Mouse (Mus musculus): ENCODE measurements around the gene Aif1l. TPM values are rescaled to one million over a fixed set of nuclear protein-coding genes. Genes with fewer than 3 reads are reported as not detected.
A peak's percentile ranks its signal among the peaks of the same experiment; 100 is the strongest.

Aif1l gene
- total RNA-seq, 1 experiment, result 48.5 TPM

DNA sequence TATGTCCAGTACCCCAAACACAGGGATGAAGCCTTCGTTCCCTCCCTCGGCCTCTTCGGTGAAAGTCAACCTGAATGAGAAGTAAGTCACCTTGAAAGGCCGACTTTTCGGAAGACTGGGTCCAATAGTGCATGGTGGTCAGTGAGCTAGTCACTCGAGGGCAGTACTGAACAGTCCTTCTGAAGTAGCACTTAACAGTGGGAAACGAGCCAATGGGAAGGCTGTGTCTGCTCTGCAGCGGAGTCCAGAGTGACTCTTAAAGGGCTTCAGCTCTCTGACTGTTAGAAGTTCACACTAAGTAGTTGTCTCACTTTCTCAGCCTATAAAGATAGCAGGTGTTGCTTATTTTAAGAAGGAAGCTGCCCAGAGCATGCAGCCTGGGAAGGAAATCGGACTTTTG lies 45.0 kb downstream of the Aif1l start:
- H3K4me1 ChIP-seq (ENCODE audit: control insufficient read depth in 2 of 2, insufficient read depth in 2 of 2, low read length in 2 of 2, poor library complexity in 1 of 2), result no peaks in the 10 kb centered on the region
- in situ Hi-C loops (cut with MboI; ENCODE audit: low sequenced_read_pairs in 2 of 2, unreplicated experiment in 2 of 2), result no loop called here
- H3K27ac ChIP-seq (ENCODE audit: insufficient read depth, low read depth, low read length, poor library complexity, severe bottlenecking), result no peak overlapping the region
- H3K4me3 ChIP-seq (ENCODE audit: insufficient read depth in 1 of 2, low read depth in 1 of 2, low read length in 2 of 2, poor library complexity in 1 of 2, severe bottlenecking in 1 of 2), result no peak overlapping the region
- no peak overlapping the region for H3K9ac ChIP-seq (ENCODE audit: insufficient read depth, low read depth, low read length, poor library complexity, severe bottlenecking)
- no peak for DNase-seq (ENCODE audit: low read depth, low spot score)
- no peak for TF ChIP-seq MAFK (IDR thresholded peaks at IDR 0.05; ENCODE audit: insufficient read depth, low read depth, low read length)
- TF ChIP-seq ZNF384 (IDR thresholded peaks at IDR 0.05; ENCODE audit: low read depth, low read length), result no peak
- TF ChIP-seq ZC3H11A (IDR thresholded peaks at IDR 0.05; ENCODE audit: borderline replicate concordance, low read depth, low read length), result no peak
- no peak for TF ChIP-seq CHD2 (IDR thresholded peaks at IDR 0.05; ENCODE audit: low read depth, low read length)
- no peaks in the 10 kb centered on the region for H3K9me3 ChIP-seq (ENCODE audit: control insufficient read depth, insufficient read depth, low read depth, low read length)
- H3K36me3 ChIP-seq (ENCODE audit: control insufficient read depth, insufficient read depth, low read length, poor library complexity, severe bottlenecking), result peaks cover 61% of the 10 kb centered on the region

GRCm38 (mm10) chr2:31996060-31996459 lies 46.1 kb downstream of the Aif1l start:
- no peak for TF ChIP-seq ZC3H11A (IDR thresholded peaks at IDR 0.05; ENCODE audit: borderline replicate concordance, low read depth, low read length)
- TF ChIP-seq MAFK (IDR thresholded peaks at IDR 0.05; ENCODE audit: insufficient read depth, low read depth, low read length), result no peak
- no peak for TF ChIP-seq CHD2 (IDR thresholded peaks at IDR 0.05; ENCODE audit: low read depth, low read length)
- TF ChIP-seq HCFC1 (IDR thresholded peaks at IDR 0.05; ENCODE audit: borderline replicate concordance, insufficient read depth, low read length), result no peak
- no peak for TF ChIP-seq ZNF384 (IDR thresholded peaks at IDR 0.05; ENCODE audit: low read depth, low read length)
- H3K27ac ChIP-seq (ENCODE audit: insufficient read depth, low read depth, low read length, poor library complexity, severe bottlenecking), result no peak overlapping the region
- no peak overlapping the region for H3K9ac ChIP-seq (ENCODE audit: insufficient read depth, low read depth, low read length, poor library complexity, severe bottlenecking)
- peaks cover 54% of the 10 kb centered on the region for H3K36me3 ChIP-seq (ENCODE audit: control insufficient read depth, insufficient read depth, low read length, poor library complexity, severe bottlenecking)
- no peak for DNase-seq (ENCODE audit: low read depth, low spot score)
- no peak overlapping the region for H3K4me3 ChIP-seq (ENCODE audit: insufficient read depth in 1 of 2, low read depth in 1 of 2, low read length in 2 of 2, poor library complexity in 1 of 2, severe bottlenecking in 1 of 2)
- H3K9me3 ChIP-seq (ENCODE audit: control insufficient read depth, insufficient read depth, low read depth, low read length), result no peaks in the 10 kb centered on the region
- in situ Hi-C loops (cut with MboI; ENCODE audit: low sequenced_read_pairs in 2 of 2, unreplicated experiment in 2 of 2), result no loop called here
- no peaks in the 10 kb centered on the region for H3K4me1 ChIP-seq (ENCODE audit: control insufficient read depth in 2 of 2, insufficient read depth in 2 of 2, low read length in 2 of 2, poor library complexity in 1 of 2)

- H3K4me3 ChIP-seq (ENCODE audit: insufficient read depth in 1 of 2, low read depth in 1 of 2, low read length in 2 of 2, poor library complexity in 1 of 2, severe bottlenecking in 1 of 2), result no peak overlapping the region
- no peak overlapping the region for H3K9ac ChIP-seq (ENCODE audit: insufficient read depth, low read depth, low read length, poor library complexity, severe bottlenecking)
- no peak for DNase-seq (ENCODE audit: low read depth, low spot score)
- no peaks in the 10 kb centered on the region for H3K9me3 ChIP-seq (ENCODE audit: control insufficient read depth, insufficient read depth, low read depth, low read length)
- TF ChIP-seq ZC3H11A (IDR thresholded peaks at IDR 0.05; ENCODE audit: borderline replicate concordance, low read depth, low read length) (no peak), MAFK (IDR thresholded peaks at IDR 0.05; ENCODE audit: insufficient read depth, low read depth, low read length) (no peak), HCFC1 (IDR thresholded peaks at IDR 0.05; ENCODE audit: borderline replicate concordance, insufficient read depth, low read length) (no peak), CHD2 (IDR thresholded peaks at IDR 0.05; ENCODE audit: low read depth, low read length) (no peak)
- H3K36me3 ChIP-seq (ENCODE audit: control insufficient read depth, insufficient read depth, low read length, poor library complexity, severe bottlenecking), result peaks cover 49% of the 10 kb centered on the region
- in situ Hi-C loops (cut with MboI; ENCODE audit: low sequenced_read_pairs in 2 of 2, unreplicated experiment in 2 of 2), result no loop called here
- H3K4me1 ChIP-seq (ENCODE audit: control insufficient read depth in 2 of 2, insufficient read depth in 2 of 2, low read length in 2 of 2, poor library complexity in 1 of 2), result no peaks in the 10 kb centered on the region
- no peak overlapping the region for H3K27ac ChIP-seq (ENCODE audit: insufficient read depth, low read depth, low read length, poor library complexity, severe bottlenecking)
These were observed 47.6 kb downstream of the Aif1l start for GRCm38 (mm10) chr2:31997539-31997938.

- Histone ChIP-seq H3K9me3 (ENCODE audit: control insufficient read depth, insufficient read depth, low read depth, low read length) (no peaks in the 10 kb centered on the region), H3K36me3 (ENCODE audit: control insufficient read depth, insufficient read depth, low read length, poor library complexity, severe bottlenecking) (peaks cover 56% of the 10 kb centered on the region), H3K27ac (ENCODE audit: insufficient read depth, low read depth, low read length, poor library complexity, severe bottlenecking) (no peak overlapping the region), H3K9ac (ENCODE audit: insufficient read depth, low read depth, low read length, poor library complexity, severe bottlenecking) (no peak overlapping the region), H3K4me1 (ENCODE audit: control insufficient read depth in 2 of 2, insufficient read depth in 2 of 2, low read length in 2 of 2, poor library complexity in 1 of 2) (no peaks in the 10 kb centered on the region), H3K4me3 (ENCODE audit: insufficient read depth in 1 of 2, low read depth in 1 of 2, low read length in 2 of 2, poor library complexity in 1 of 2, severe bottlenecking in 1 of 2) (no peak overlapping the region)
- in situ Hi-C loops (cut with MboI; ENCODE audit: low sequenced_read_pairs in 2 of 2, unreplicated experiment in 2 of 2), result no loop called here
- no peak for DNase-seq (ENCODE audit: low read depth, low spot score)
- no peak for TF ChIP-seq MAFK (IDR thresholded peaks at IDR 0.05; ENCODE audit: insufficient read depth, low read depth, low read length)
- TF ChIP-seq ZNF384 (IDR thresholded peaks at IDR 0.05; ENCODE audit: low read depth, low read length), result peak; percentile 41; the same call in 1 of the 2 replicates
These were observed 48.5 kb downstream of the Aif1l start for GRCm38 (mm10) chr2:31998443-31998842.

DNA sequence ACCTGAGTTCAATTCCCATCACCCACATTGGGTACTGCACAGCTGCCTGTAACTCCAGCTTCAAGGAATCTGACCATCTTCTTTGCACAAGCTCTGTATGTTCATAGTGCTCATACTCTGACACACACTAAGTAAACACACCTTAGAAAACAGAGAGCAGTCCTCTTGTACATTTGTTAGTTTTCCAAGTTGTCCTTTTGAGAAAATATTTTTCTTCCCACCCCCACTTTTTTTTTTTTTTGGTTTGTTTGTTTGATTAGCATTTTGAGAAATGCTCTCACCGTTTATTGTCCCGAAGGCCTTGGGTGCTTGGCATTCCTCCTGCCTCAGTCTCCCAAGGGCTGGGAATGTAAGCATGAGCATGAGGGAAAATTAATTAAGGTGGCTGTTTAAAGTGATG lies 58.4 kb downstream of the Aif1l start:
- H3K9ac ChIP-seq (ENCODE audit: insufficient read depth, low read depth, low read length, poor library complexity, severe bottlenecking), result peak overlapping the region; percentile 18; the same call in 1 of the 2 replicates

More for the DNA sequence above, 58.4 kb downstream of the Aif1l start:
- no peak for DNase-seq (ENCODE audit: low read depth, low spot score)
- peaks cover 3 to 10% of the 10 kb centered on the region in 2 experiments; a peak in 3 of 4 replicates for H3K4me1 ChIP-seq (ENCODE audit: control insufficient read depth in 2 of 2, insufficient read depth in 2 of 2, low read length in 2 of 2, poor library complexity in 1 of 2)
- H3K4me3 ChIP-seq (ENCODE audit: insufficient read depth in 1 of 2, low read depth in 1 of 2, low read length in 2 of 2, poor library complexity in 1 of 2, severe bottlenecking in 1 of 2), result no peak overlapping the region; a peak in 1 of 4 replicates
- in situ Hi-C loops (cut with MboI; ENCODE audit: low sequenced_read_pairs in 2 of 2, unreplicated experiment in 2 of 2), result no loop called here
- peak overlapping the region; percentile 77 for H3K27ac ChIP-seq (ENCODE audit: insufficient read depth, low read depth, low read length, poor library complexity, severe bottlenecking)
- peaks cover 51% of the 10 kb centered on the region for H3K36me3 ChIP-seq (ENCODE audit: control insufficient read depth, insufficient read depth, low read length, poor library complexity, severe bottlenecking)
- H3K9me3 ChIP-seq (ENCODE audit: control insufficient read depth, insufficient read depth, low read depth, low read length), result no peaks in the 10 kb centered on the region
- no peak for TF ChIP-seq MAFK (IDR thresholded peaks at IDR 0.05; ENCODE audit: insufficient read depth, low read depth, low read length)
- TF ChIP-seq CHD2 (IDR thresholded peaks at IDR 0.05; ENCODE audit: low read depth, low read length), result no peak
- no peak for TF ChIP-seq ZC3H11A (IDR thresholded peaks at IDR 0.05; ENCODE audit: borderline replicate concordance, low read depth, low read length)
- no peak for TF ChIP-seq HCFC1 (IDR thresholded peaks at IDR 0.05; ENCODE audit: borderline replicate concordance, insufficient read depth, low read length)
- no peak for TF ChIP-seq ZNF384 (IDR thresholded peaks at IDR 0.05; ENCODE audit: low read depth, low read length)
